Mouse (Mus musculus): ENCODE measurements around the gene Ahnak2. TPM values are rescaled to one million over a fixed set of nuclear protein-coding genes. Genes with fewer than 3 reads are reported as not detected.

The Ahnak2 gene
- total and polyA plus RNA-seq, 3 experiments, result 2.6 to 11.4 TPM; not detected in 1

GRCm38 (mm10) chr12:112744891-112745580, 57.4 kb downstream of the Ahnak2 start:
- peaks cover 0 to 10% of the 10 kb centered on the region in 2 experiments; a peak in 2 of 4 replicates for H3K36me3 ChIP-seq (ENCODE audit: control insufficient read depth in 1 of 2, insufficient read depth in 2 of 2, low read length in 2 of 2)
- H3K9ac ChIP-seq (ENCODE audit: control insufficient read depth, low read depth, low read length, poor library complexity, severe bottlenecking), result no peak overlapping the region
- no peaks in the 10 kb centered on the region for H3K9me3 ChIP-seq (replicated peaks; ENCODE audit: insufficient read depth, low read length)
- peaks cover 0 to 2% of the 10 kb centered on the region in 2 experiments; a peak in 1 of 4 replicates for H3K27me3 ChIP-seq (ENCODE audit: control insufficient read depth in 1 of 2, insufficient read depth in 2 of 2, low read length in 2 of 2)
- no peak overlapping the region for H3K27ac ChIP-seq (ENCODE audit: control insufficient read depth, low read depth, low read length)
- no peak overlapping the region for H3K4me3 ChIP-seq (ENCODE audit: control insufficient read depth in 1 of 2, insufficient read depth in 1 of 2, low read depth in 2 of 2, low read length in 2 of 2)
- no peak for TF ChIP-seq ZKSCAN1 (IDR thresholded peaks at IDR 0.05; ENCODE audit: low read depth, low read length)
- TF ChIP-seq MXI1 (IDR thresholded peaks at IDR 0.05; ENCODE audit: low read depth, low read length), result no peak
- no peak for TF ChIP-seq ZC3H11A (IDR thresholded peaks at IDR 0.05; ENCODE audit: low read depth, low read length)
- TF ChIP-seq MYB (IDR thresholded peaks at IDR 0.05; ENCODE audit: low read depth, low read length), result no peak
- TF ChIP-seq RCOR1 (IDR thresholded peaks at IDR 0.05; ENCODE audit: low read depth, low read length), result no peak
- no peak for TF ChIP-seq POLR2AphosphoS2 (IDR thresholded peaks at IDR 0.05; ENCODE audit: low read length)
- no peak for TF ChIP-seq NELFE (IDR thresholded peaks at IDR 0.05; ENCODE audit: low read depth, low read length)
- no peak for TF ChIP-seq TCF12 (IDR thresholded peaks at IDR 0.05; ENCODE audit: low read depth, low read length)
- no peak for TF ChIP-seq BHLHE40 (IDR thresholded peaks at IDR 0.05; ENCODE audit: borderline replicate concordance, low read depth, low read length)
- no peak for TF ChIP-seq CHD1 (IDR thresholded peaks at IDR 0.05; ENCODE audit: low read depth, low read length)
- no peak for TF ChIP-seq JUND (IDR thresholded peaks at IDR 0.05; ENCODE audit: low read depth, low read length)
- no peak for TF ChIP-seq SMC3 (IDR thresholded peaks at IDR 0.05; ENCODE audit: low read depth, low read length)
- TF ChIP-seq GABPA (IDR thresholded peaks at IDR 0.05; ENCODE audit: low read depth, low read length), result no peak
- no peak for TF ChIP-seq MAZ (IDR thresholded peaks at IDR 0.05; ENCODE audit: low read depth, low read length)
- TF ChIP-seq HCFC1 (IDR thresholded peaks at IDR 0.05; ENCODE audit: low read depth, low read length), result no peak
- TF ChIP-seq POLR2AphosphoS5 (IDR thresholded peaks at IDR 0.05; ENCODE audit: borderline replicate concordance, low read depth, low read length), result no peak
- TF ChIP-seq KAT2A (conservative IDR thresholded peaks at IDR 0.05; ENCODE audit: low read depth, low read length), result no peak
- no peak for TF ChIP-seq ELF1 (IDR thresholded peaks at IDR 0.05; ENCODE audit: low read depth, low read length)
- no peaks in the 10 kb centered on the region; the same call in 1 of the 2 replicates for H3K79me2 ChIP-seq (ENCODE audit: control insufficient read depth, insufficient read depth, low read length, poor library complexity)
- H3K4me1 ChIP-seq (ENCODE audit: control insufficient read depth in 1 of 2, insufficient read depth in 2 of 2, low read length in 2 of 2), result peaks cover 6 to 14% of the 10 kb centered on the region in 2 experiments; a peak in 3 of 4 replicates
- no peak for DNase-seq (ENCODE audit: low read depth, low spot score)

- Histone ChIP-seq H3K79me2 (ENCODE audit: control insufficient read depth, insufficient read depth, low read length, poor library complexity) (no peaks in the 10 kb centered on the region; the same call in 1 of the 2 replicates), H3K36me3 (ENCODE audit: control insufficient read depth in 1 of 2, insufficient read depth in 2 of 2, low read length in 2 of 2) (peaks cover 0 to 10% of the 10 kb centered on the region in 2 experiments; a peak in 2 of 4 replicates), H3K4me1 (ENCODE audit: control insufficient read depth in 1 of 2, insufficient read depth in 2 of 2, low read length in 2 of 2) (peaks cover 6 to 14% of the 10 kb centered on the region in 2 experiments; a peak in 3 of 4 replicates), H3K4me3 (ENCODE audit: control insufficient read depth in 1 of 2, insufficient read depth in 1 of 2, low read depth in 2 of 2, low read length in 2 of 2) (peak overlapping the region; percentile 58 to 60), H3K27me3 (ENCODE audit: control insufficient read depth in 1 of 2, insufficient read depth in 2 of 2, low read length in 2 of 2) (no peaks in the 10 kb centered on the region), H3K27ac (ENCODE audit: control insufficient read depth, low read depth, low read length) (peak overlapping the region; percentile 68), H3K9me3 (replicated peaks; ENCODE audit: insufficient read depth, low read length) (no peaks in the 10 kb centered on the region), H3K9ac (ENCODE audit: control insufficient read depth, low read depth, low read length, poor library complexity, severe bottlenecking) (peak overlapping the region; percentile 58)
- TF ChIP-seq SIN3A (IDR thresholded peaks at IDR 0.05; ENCODE audit: low read length), result no peak
- no peak for TF ChIP-seq MEF2A (IDR thresholded peaks at IDR 0.05; ENCODE audit: extremely low read depth, insufficient replicate concordance, low read depth, low read length, poor library complexity, severe bottlenecking)
- TF ChIP-seq TAL1 (IDR thresholded peaks at IDR 0.05; ENCODE audit: low read length), result no peak
- no peak for TF ChIP-seq CHD1 (IDR thresholded peaks at IDR 0.05; ENCODE audit: low read depth, low read length)
- TF ChIP-seq MAZ (IDR thresholded peaks at IDR 0.05; ENCODE audit: low read depth, low read length), result no peak
- TF ChIP-seq MAX (IDR thresholded peaks at IDR 0.05; ENCODE audit: low read length), result no peak
- TF ChIP-seq GABPA (IDR thresholded peaks at IDR 0.05; ENCODE audit: low read depth, low read length), result no peak
- TF ChIP-seq NRF1 (IDR thresholded peaks at IDR 0.05; ENCODE audit: insufficient read depth, low read depth, low read length, poor library complexity, severe bottlenecking), result no peak
- TF ChIP-seq CHD2 (IDR thresholded peaks at IDR 0.05; ENCODE audit: low read length), result no peak
- no peak for TF ChIP-seq KAT2A (conservative IDR thresholded peaks at IDR 0.05; ENCODE audit: low read depth, low read length)
- no peak for TF ChIP-seq ZC3H11A (IDR thresholded peaks at IDR 0.05; ENCODE audit: low read depth, low read length)
- no peak for TF ChIP-seq USF1 (IDR thresholded peaks at IDR 0.05; ENCODE audit: low read depth, low read length)
- TF ChIP-seq ZMIZ1 (IDR thresholded peaks at IDR 0.05; ENCODE audit: low read depth, low read length), result no peak
- no peak for TF ChIP-seq E2F4 (IDR thresholded peaks at IDR 0.05; ENCODE audit: borderline replicate concordance, low read depth, low read length)
- DNase-seq (ENCODE audit: low read depth, low spot score), result no peak
These were observed 58.2 kb downstream of the Ahnak2 start for GRCm38 (mm10) chr12:112744211-112744610.

Data from MEL (cell line).